Mouse (Mus musculus): ENCODE data around the gene Nemp1. TPM values are rescaled to one million over a fixed set of nuclear protein-coding genes. Genes with fewer than 3 reads are reported as not detected.

The Nemp1 gene
- polyA plus RNA-seq, 1 experiment from 2014 or later = 3.0 TPM

DNA sequence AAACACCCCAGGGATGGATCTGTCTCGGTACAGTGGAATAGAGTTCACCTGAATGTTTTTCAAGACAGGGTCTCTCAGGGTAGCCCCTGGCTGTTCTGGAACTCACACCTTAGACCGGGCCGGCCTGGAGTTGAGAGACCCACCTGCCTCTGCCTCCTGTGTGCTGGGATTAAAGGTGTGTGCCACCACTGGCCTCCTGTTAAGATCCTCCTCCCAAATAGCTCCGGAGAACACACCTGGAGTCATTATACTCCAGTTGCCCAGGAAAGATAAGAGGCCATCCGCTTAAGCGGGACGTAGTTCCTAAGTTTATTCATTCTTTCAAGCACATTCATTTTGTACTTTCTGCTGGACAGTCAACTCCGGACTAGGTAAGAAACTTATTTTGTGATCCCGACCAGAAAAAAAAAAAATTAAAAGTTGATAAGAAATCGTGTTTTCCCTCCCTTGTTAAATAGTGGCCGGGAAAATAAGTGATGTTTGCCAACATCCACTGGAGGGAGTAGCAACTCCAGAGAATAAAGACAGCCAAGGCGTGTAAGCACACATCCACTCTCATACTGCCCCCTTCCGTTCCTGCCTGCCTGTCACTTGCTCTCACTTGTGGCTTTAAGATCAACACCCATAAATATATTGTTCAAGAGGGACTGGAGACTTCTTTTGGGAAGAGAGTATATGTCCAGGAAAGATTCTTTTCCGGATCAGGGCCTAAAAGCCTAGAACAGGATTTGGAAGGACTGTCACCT, 11.1 kb downstream of the Nemp1 start:
- WGBS = 16% methylated on average over 14 of the region's 14 CpGs

DNA sequence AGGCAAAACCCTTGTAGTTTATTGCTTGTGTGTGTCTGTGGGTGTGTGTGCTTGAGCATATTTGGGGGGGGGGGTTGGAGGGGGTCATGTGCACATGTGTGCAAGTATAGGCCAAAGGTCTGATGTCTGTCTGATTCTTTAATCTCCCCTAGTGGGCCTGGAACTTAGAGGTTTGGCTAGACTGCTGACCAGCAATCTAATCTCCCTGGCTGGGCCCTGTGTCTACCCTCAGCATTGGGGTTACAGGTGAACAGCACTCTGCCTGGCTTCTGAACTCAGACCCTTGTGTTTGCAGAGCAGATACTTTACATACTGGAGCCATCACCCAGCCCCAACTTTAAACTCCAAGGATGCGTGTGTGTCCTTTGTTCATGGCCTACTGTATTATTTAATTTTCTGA, 12.5 kb downstream of the Nemp1 start:
- Histone ChIP-seq H3K9ac (replicated peaks; ENCODE audit: low read depth, low read length) (0 out of 2 replicates have a peak overlapping the region, but pooled peaks have one; percentile 11), H3K27me3 (ENCODE audit: control insufficient read depth, insufficient read depth, low read length) (no peaks in the 10 kb centered on the region), H3K9me3 (ENCODE audit: control insufficient read depth, low read length) (no peaks in the 10 kb centered on the region), H3K4me3 (ENCODE audit: low read depth, low read length) (no peak overlapping the region), H3K4me2 (ENCODE audit: low read depth, low read length) (no peak overlapping the region), H3K27ac (ENCODE audit: low read depth, low read length) (no peak overlapping the region), H3K4me1 (ENCODE audit: control insufficient read depth, insufficient read depth, low read length) (peaks cover 4% of the 10 kb centered on the region; the same call in 1 of the 2 replicates), H3K36me3 (ENCODE audit: control insufficient read depth, insufficient read depth, low read length) (no peaks in the 10 kb centered on the region)
- ATAC-seq (ENCODE audit: low read depth) = no peak
- WGBS = 83% methylated on average over 1 of the region's 1 CpGs

More for the DNA sequence above, 11.1 kb downstream of the Nemp1 start:
- no peak for ATAC-seq (ENCODE audit: low read depth)
- H3K27ac ChIP-seq (ENCODE audit: low read depth, low read length) = no peak overlapping the region
- H3K9me3 ChIP-seq (ENCODE audit: control insufficient read depth, low read length) = no peaks in the 10 kb centered on the region
- peak overlapping the region; percentile 93 for H3K4me2 ChIP-seq (ENCODE audit: low read depth, low read length)
- peak overlapping the region; percentile 64; the same call in 1 of the 2 replicates for H3K9ac ChIP-seq (replicated peaks; ENCODE audit: low read depth, low read length)
- H3K4me3 ChIP-seq (ENCODE audit: low read depth, low read length) = peak overlapping the region; percentile 61
- no peaks in the 10 kb centered on the region for H3K27me3 ChIP-seq (ENCODE audit: control insufficient read depth, insufficient read depth, low read length)
- H3K4me1 ChIP-seq (ENCODE audit: control insufficient read depth, insufficient read depth, low read length) = peaks cover 4% of the 10 kb centered on the region; the same call in 1 of the 2 replicates
- H3K36me3 ChIP-seq (ENCODE audit: control insufficient read depth, insufficient read depth, low read length) = no peaks in the 10 kb centered on the region

DNA sequence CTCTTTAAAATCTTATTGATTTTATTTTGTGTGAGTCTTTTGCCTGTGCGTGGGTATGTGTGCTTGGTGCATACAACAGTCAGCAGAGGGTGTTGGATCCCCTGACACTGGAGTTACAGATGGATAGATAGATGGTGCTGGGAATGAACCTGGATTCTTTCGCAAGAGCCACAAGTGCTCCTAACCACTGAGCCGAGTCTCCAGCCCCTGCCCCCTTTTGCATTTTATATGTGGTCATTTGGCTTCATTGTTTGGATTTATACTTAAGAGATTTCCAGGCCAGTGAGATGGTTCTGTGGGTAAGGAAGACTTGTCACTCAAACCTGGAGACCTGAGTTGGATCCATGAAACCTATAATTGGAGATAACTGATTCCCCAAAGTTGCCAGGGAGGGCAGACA, 13.2 kb downstream of the Nemp1 start:
- no peak overlapping the region for H3K4me2 ChIP-seq (ENCODE audit: low read depth, low read length)
- no peak overlapping the region for H3K27ac ChIP-seq (ENCODE audit: low read depth, low read length)
- no peak for ATAC-seq (ENCODE audit: low read depth)
- H3K27me3 ChIP-seq (ENCODE audit: control insufficient read depth, insufficient read depth, low read length) = no peaks in the 10 kb centered on the region
- H3K36me3 ChIP-seq (ENCODE audit: control insufficient read depth, insufficient read depth, low read length) = no peaks in the 10 kb centered on the region
- WGBS = 93% methylated on average over 3 of the region's 3 CpGs
- no peak overlapping the region for H3K4me3 ChIP-seq (ENCODE audit: low read depth, low read length)
- no peaks in the 10 kb centered on the region for H3K9me3 ChIP-seq (ENCODE audit: control insufficient read depth, low read length)
- H3K9ac ChIP-seq (replicated peaks; ENCODE audit: low read depth, low read length) = no peak overlapping the region
- H3K4me1 ChIP-seq (ENCODE audit: control insufficient read depth, insufficient read depth, low read length) = peaks cover 4% of the 10 kb centered on the region; the same call in 1 of the 2 replicates

DNA sequence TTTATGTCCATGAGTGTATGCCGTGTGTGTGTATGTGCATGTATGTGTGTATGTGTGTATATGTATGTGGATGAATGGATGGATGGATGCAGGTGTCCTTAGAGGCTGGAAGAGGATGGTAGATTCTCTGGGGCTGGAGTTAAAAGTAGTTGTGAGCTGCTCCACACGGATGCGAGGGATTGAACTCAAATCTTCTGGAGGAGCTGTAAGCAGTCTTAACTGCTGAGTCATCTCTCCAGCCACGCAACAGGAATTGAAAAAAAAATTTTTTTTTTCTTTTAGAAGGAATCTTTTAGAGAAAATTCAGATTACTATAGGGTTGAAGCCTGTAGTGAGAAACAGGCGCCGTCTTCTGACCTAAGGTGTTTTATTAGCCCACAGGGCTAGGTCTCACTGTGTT, 16.2 kb downstream of the Nemp1 start:
- no peak overlapping the region for H3K4me2 ChIP-seq (ENCODE audit: low read depth, low read length)
- WGBS = 96% methylated on average over 6 of the region's 6 CpGs
- H3K4me3 ChIP-seq (ENCODE audit: low read depth, low read length) = no peak overlapping the region
- no peak overlapping the region for H3K9ac ChIP-seq (replicated peaks; ENCODE audit: low read depth, low read length)
- H3K4me1 ChIP-seq (ENCODE audit: control insufficient read depth, insufficient read depth, low read length) = no peaks in the 10 kb centered on the region
- H3K36me3 ChIP-seq (ENCODE audit: control insufficient read depth, insufficient read depth, low read length) = no peaks in the 10 kb centered on the region
- H3K27me3 ChIP-seq (ENCODE audit: control insufficient read depth, insufficient read depth, low read length) = no peaks in the 10 kb centered on the region
- no peaks in the 10 kb centered on the region for H3K9me3 ChIP-seq (ENCODE audit: control insufficient read depth, low read length)
- no peak for ATAC-seq (ENCODE audit: low read depth)
- H3K27ac ChIP-seq (ENCODE audit: low read depth, low read length) = no peak overlapping the region

DNA sequence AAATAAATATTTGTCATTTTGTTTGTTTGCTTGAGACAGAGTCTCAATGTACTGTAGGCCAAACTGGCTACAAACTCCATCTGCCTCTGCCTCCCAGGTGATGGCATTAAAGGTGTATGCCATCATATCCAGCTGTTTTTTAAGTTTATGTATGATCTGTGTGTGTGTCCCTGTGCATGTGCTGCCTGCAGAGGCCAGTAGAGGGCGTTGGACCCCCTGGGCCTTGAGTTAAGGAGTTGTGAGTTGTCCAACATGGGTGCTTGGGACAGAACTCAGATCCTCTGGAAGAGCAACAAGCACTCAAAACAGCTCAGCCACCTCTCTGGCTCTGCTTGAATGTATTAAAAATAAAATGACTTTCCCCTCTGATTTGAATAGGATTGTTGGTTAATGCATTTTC, 24.4 kb downstream of the Nemp1 start:
- Histone ChIP-seq H3K9me3 (ENCODE audit: control insufficient read depth, low read length) (no peaks in the 10 kb centered on the region), H3K4me1 (ENCODE audit: control insufficient read depth, insufficient read depth, low read length) (no peaks in the 10 kb centered on the region), H3K36me3 (ENCODE audit: control insufficient read depth, insufficient read depth, low read length) (peaks cover 2% of the 10 kb centered on the region; the same call in 1 of the 2 replicates), H3K9ac (replicated peaks; ENCODE audit: low read depth, low read length) (no peak overlapping the region), H3K27me3 (ENCODE audit: control insufficient read depth, insufficient read depth, low read length) (no peaks in the 10 kb centered on the region), H3K4me2 (ENCODE audit: low read depth, low read length) (no peak overlapping the region), H3K4me3 (ENCODE audit: low read depth, low read length) (no peak overlapping the region), H3K27ac (ENCODE audit: low read depth, low read length) (no peak overlapping the region)
- no peak for ATAC-seq (ENCODE audit: low read depth)
- 39% methylated on average over 1 of the region's 1 CpGs for WGBS

DNA sequence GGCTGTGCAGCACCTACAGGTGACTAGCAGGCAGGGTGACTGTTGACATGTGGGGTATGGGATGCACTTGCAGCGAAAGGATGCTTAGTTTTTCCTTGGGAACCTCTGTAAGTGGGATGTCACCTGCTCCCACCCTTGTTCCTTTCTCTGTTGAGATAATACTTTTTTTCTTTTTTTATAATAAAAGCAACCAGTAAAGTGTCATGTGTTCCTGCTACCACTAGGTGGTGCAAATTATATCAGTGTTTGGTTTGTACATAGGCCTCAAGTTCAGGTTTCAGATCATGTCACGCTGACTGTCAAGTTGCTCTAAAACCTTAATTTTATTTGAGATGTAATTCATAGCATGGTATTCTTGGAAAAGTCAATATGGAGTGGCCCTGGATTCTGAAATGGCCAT, 27.9 kb downstream of the Nemp1 start:
- H3K9ac ChIP-seq (replicated peaks; ENCODE audit: low read depth, low read length) = no peak overlapping the region
- no peak for ATAC-seq (ENCODE audit: low read depth)
- 49% methylated on average over 2 of the region's 2 CpGs for WGBS

DNA sequence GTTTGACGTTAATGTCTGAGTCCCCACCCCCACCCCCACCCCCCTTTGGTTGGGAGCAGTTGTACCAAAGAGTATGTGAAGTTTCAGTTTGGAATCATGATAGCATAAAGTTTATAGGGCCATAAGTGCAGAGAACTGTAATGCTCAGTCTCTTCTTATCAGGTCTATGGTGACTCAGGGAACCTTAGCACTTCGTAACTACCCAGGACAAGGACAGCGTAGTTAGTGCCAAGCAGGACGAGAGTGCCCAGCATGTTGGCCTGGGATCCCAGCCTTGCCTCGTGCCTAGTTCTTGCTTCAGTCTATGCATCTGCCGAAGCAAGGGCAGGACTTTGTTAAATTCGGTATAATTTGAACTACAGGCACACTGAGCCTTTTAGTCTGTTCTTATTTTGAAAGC, 29.1 kb downstream of the Nemp1 start:
- H3K4me3 ChIP-seq (ENCODE audit: low read depth, low read length) = no peak overlapping the region
- no peak overlapping the region for H3K9ac ChIP-seq (replicated peaks; ENCODE audit: low read depth, low read length)
- no peak overlapping the region for H3K4me2 ChIP-seq (ENCODE audit: low read depth, low read length)
- 94% methylated on average over 7 of the region's 7 CpGs for WGBS
- H3K4me1 ChIP-seq (ENCODE audit: control insufficient read depth, insufficient read depth, low read length) = no peaks in the 10 kb centered on the region
- no peak overlapping the region for H3K27ac ChIP-seq (ENCODE audit: low read depth, low read length)
- H3K27me3 ChIP-seq (ENCODE audit: control insufficient read depth, insufficient read depth, low read length) = no peaks in the 10 kb centered on the region
- ATAC-seq (ENCODE audit: low read depth) = no peak
- peaks cover 7% of the 10 kb centered on the region; the same call in 1 of the 2 replicates for H3K36me3 ChIP-seq (ENCODE audit: control insufficient read depth, insufficient read depth, low read length)
- no peaks in the 10 kb centered on the region for H3K9me3 ChIP-seq (ENCODE audit: control insufficient read depth, low read length)

More for the DNA sequence above, 27.9 kb downstream of the Nemp1 start:
- Histone ChIP-seq H3K27me3 (ENCODE audit: control insufficient read depth, insufficient read depth, low read length) (no peaks in the 10 kb centered on the region), H3K9me3 (ENCODE audit: control insufficient read depth, low read length) (no peaks in the 10 kb centered on the region), H3K4me2 (ENCODE audit: low read depth, low read length) (no peak overlapping the region), H3K27ac (ENCODE audit: low read depth, low read length) (no peak overlapping the region), H3K36me3 (ENCODE audit: control insufficient read depth, insufficient read depth, low read length) (peaks cover 7% of the 10 kb centered on the region; the same call in 1 of the 2 replicates), H3K4me1 (ENCODE audit: control insufficient read depth, insufficient read depth, low read length) (no peaks in the 10 kb centered on the region), H3K4me3 (ENCODE audit: low read depth, low read length) (no peak overlapping the region)

DNA sequence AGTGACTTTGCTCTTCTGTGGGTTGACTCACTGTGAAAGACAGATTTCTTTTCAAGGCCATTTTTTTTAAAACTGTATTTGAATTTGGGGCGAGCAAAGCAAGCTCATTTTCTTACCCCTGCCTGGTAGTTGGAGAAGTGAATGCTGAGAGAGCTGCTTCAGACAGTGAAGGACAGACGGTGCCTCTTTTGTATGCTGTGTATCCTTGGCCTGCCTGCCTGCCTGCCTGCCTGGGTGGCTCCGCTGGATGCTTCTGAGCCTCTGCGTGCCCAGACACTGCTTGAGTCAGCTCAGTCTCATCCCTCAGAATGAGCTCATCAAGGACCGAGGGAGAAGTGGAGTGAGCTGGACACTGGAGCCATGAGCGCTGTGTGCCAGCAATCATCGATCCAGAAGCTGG, 32.3 kb downstream of the Nemp1 start:
- Histone ChIP-seq H3K9ac (replicated peaks; ENCODE audit: low read depth, low read length) (no peak overlapping the region), H3K36me3 (ENCODE audit: control insufficient read depth, insufficient read depth, low read length) (peaks cover 5% of the 10 kb centered on the region; the same call in 1 of the 2 replicates), H3K27me3 (ENCODE audit: control insufficient read depth, insufficient read depth, low read length) (no peaks in the 10 kb centered on the region), H3K4me1 (ENCODE audit: control insufficient read depth, insufficient read depth, low read length) (no peaks in the 10 kb centered on the region), H3K27ac (ENCODE audit: low read depth, low read length) (no peak overlapping the region), H3K9me3 (ENCODE audit: control insufficient read depth, low read length) (no peaks in the 10 kb centered on the region), H3K4me2 (ENCODE audit: low read depth, low read length) (no peak overlapping the region), H3K4me3 (ENCODE audit: low read depth, low read length) (no peak overlapping the region)
- no peak for ATAC-seq (ENCODE audit: low read depth)
- 89% methylated on average over 7 of the region's 7 CpGs for WGBS

DNA sequence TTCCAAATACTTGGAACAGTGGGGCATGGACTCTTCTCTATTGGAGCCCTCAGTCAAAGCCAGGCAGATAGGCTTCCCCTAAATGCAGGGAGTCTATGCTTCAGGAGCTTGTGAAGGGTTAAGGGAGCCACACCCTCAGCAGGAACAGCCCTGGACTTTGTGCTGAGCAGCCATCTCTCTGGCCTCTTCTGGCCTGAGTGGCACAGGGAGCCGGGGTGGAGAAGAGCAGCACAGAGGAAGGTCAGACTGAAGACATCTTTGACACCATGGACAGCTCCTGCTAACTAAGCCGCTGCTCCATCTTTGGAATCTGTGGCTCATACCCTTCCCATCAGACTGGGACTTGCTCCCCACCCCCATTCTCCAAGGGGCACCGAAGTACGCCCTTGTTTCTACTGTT, 36.6 kb downstream of the Nemp1 start:
- no peaks in the 10 kb centered on the region for H3K4me1 ChIP-seq (ENCODE audit: control insufficient read depth, insufficient read depth, low read length)
- no peaks in the 10 kb centered on the region for H3K27me3 ChIP-seq (ENCODE audit: control insufficient read depth, insufficient read depth, low read length)
- H3K4me3 ChIP-seq (ENCODE audit: low read depth, low read length) = no peak overlapping the region
- WGBS = 55% methylated on average over 4 of the region's 4 CpGs
- no peak for ATAC-seq (ENCODE audit: low read depth)
- no peaks in the 10 kb centered on the region for H3K9me3 ChIP-seq (ENCODE audit: control insufficient read depth, low read length)
- H3K9ac ChIP-seq (replicated peaks; ENCODE audit: low read depth, low read length) = no peak overlapping the region
- H3K4me2 ChIP-seq (ENCODE audit: low read depth, low read length) = no peak overlapping the region
- no peak overlapping the region for H3K27ac ChIP-seq (ENCODE audit: low read depth, low read length)
- 0 out of 2 replicates have a peak, but pooled peaks cover 2% of the 10 kb centered on the region for H3K36me3 ChIP-seq (ENCODE audit: control insufficient read depth, insufficient read depth, low read length)

Measured in neural tube, embryonic 14.5 days (tissue).